Mouse (Mus musculus) common myeloid progenitor, adult 5-6 weeks (primary cell): Measurements from ENCODE around the gene Erg28. TPM values are rescaled to one million over a fixed set of nuclear protein-coding genes. Genes with fewer than 3 reads are reported as not detected.

Source experiments
- ATAC-seq: replicated peaks from 2 replicates; pipeline ENCODE4 v1.8.0; 2016; ENCODE audit warnings: low read depth, mild to moderate bottlenecking, moderate TSS enrichment, inconsistent platforms; ENCODE audit not compliant: poor library complexity, severe bottlenecking
- total RNA-seq: library from RNA; stranded (forward); fragments of 200-1000, 187-1606 nt; gene quantifications from 2 replicates; pipeline ENCODE4 v1.2.3, GENCODE M21; 2017

The Erg28 gene
- total RNA-seq: 83.4 and 106 TPM in 2 replicates

DNA sequence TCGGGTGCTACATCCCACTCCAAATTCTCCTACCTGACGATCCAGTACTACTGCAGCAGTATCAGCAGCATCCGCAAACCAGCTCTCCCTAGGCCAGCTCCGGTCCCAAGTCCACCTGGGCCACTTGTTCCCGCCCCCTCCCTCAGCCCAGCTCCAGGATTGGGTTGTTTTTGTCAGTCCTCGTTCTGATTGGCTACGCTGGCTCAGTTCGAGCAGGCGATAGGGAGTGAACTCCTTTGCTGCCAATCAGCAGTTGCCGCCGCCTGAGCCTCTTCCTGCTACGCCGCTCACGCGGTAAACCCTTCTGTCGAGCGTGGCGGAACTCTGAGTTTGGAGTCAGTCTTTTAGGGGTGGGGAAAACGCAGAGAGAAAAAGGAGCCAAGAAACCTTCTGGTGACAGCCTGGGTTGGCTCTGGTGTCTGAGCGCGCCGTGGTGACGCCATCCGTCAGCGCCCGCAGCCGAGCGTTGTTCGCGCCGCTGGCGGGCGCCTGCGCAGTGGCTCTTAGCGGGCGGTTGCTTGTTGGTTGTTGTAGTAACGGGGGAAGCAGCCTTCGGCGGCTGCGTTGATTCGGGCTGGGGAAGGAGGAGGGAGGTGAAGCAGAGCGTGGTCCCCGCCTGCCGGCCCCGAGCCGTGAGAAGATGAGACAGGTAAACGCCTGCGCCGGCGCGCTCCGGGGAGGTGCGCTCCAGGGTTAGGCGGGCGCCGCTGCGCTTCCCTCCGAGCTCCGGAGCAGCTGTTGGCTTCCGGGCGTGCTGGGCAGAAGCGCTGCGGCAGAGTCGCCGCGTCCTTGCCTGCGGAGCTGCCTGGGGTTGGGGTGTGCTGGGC lies at the start of gene Erg28, which contains the start of gene Ttll5:
Erg28 (minus strand) TSS at position 113 of the 827 bp plus-strand sequence.
Ttll5 (plus strand) TSS at position 222 of the 827 bp plus-strand sequence.
- peak; percentile 98 for ATAC-seq

- ATAC-seq: no peak
Measured at GRCm38 (mm10) chr12:85869423-85869822, 45.1 kb upstream of the Erg28 start.

GRCm38 (mm10) chr12:85867125-85867524 lies 42.8 kb upstream of the Erg28 start:
- ATAC-seq: peak; percentile 63

- ATAC-seq: no peak
Measured at GRCm38 (mm10) chr12:85866624-85867023, 42.3 kb upstream of the Erg28 start.

DNA sequence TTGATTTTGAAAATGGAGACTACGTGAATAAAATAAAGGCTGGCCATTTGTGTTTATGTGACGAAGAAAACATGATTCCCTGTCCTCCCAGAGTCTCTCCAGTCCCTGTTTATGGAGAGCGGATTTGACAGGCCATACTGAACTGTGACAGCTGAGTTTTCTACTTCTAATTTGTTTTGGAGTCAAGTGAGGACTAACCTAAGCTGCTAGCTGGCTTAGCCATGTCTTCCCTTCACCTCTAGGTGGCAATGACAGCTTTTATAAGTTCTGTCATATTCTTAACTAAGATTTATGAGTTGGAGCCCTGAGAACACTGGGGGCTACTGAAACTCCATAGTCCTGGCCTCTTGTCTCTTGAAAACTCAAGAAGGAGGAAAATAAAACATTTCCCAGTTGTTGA lies 41.2 kb upstream of the Erg28 start:
- ATAC-seq: peak; percentile 79

DNA sequence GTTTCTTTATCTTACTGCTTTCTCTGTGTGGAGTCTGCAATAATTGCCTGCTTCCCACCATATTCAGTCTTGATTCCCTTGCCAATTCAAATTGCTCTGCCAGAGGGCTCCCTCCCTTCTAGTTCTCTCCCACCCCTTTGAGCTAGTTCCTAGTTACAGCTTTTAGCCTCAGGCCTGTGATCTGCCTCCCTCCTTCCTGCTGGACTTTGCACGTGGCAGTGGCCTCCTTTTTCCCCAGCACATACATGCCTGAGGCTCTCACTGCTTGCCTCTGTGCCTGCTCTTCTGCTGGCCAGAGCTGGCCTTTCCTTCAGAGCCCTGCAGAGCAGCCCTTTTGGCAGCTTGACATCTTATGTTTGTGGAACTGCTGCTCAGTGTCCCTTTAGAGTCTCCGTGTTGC lies 38.2 kb upstream of the Erg28 start:
- ATAC-seq: no peak

GRCm38 (mm10) chr12:85859511-85860189 lies 35.3 kb upstream of the Erg28 start:
- no peak for ATAC-seq

GRCm38 (mm10) chr12:85859111-85859510 lies 34.8 kb upstream of the Erg28 start:
- no peak for ATAC-seq

DNA sequence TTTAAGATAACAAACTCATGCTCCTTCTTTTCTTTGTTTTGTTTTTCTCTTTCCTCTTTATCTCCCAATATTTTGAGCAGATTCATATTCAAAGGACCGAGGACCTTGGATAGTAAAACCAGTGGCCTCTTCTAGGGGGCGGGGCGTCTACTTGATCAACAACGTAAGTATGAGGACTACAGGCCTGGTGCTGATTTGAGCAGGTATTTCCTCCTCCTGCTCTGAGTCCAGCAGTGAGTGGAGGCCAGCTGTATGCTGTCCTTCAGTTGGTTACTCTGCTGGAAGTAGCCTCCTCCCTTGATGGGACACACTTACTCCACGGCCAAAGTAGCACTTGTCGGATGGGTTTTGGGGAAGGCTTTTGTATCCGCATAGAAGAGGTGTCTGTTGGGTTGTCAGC lies 33.0 kb upstream of the Erg28 start:
- no peak for ATAC-seq

DNA sequence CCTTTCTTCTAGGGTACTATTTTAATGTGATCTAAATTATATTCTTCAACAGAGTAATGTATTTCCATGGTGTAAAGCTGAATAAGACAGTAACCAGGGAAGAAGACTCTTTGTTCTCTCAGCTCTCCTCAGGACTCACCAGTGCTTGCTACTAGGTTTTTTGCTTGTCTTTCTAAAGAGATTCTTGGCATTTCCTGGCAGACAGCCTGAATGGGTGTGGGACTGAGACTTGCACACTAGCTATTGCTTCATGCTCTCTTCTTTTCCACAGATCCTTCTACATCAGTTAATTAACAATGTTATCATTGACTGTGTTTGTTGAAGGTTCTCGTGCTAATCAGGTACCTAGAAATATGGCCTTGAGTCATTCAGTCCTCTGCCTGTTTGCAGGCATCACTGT lies 29.9 kb upstream of the Erg28 start:
- no peak for ATAC-seq

DNA sequence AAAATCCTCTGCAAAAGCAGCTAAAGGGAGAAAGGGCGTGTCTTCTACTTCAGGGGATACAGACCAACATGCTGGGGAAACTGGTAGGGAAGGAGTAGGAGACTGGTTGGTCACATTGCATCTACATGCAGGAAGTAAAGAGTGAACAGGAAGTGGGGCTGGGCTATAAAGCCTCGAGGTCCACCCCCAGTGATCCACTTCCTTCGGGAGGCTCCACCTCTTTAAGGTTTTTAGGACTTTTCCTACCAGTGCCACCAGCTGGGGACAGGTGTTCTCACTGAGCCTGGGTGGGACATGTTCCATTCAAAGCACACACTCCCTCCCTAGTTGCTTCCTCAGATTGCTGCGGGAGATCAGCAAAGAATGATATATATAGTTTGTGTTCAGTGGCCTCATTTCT lies 29.5 kb upstream of the Erg28 start:
- ATAC-seq: no peak

GRCm38 (mm10) chr12:85850661-85851060 lies 26.3 kb upstream of the Erg28 start:
- no peak for ATAC-seq

GRCm38 (mm10) chr12:85848164-85848958 lies 24.0 kb upstream of the Erg28 start:
- ATAC-seq: peak; percentile 79

DNA sequence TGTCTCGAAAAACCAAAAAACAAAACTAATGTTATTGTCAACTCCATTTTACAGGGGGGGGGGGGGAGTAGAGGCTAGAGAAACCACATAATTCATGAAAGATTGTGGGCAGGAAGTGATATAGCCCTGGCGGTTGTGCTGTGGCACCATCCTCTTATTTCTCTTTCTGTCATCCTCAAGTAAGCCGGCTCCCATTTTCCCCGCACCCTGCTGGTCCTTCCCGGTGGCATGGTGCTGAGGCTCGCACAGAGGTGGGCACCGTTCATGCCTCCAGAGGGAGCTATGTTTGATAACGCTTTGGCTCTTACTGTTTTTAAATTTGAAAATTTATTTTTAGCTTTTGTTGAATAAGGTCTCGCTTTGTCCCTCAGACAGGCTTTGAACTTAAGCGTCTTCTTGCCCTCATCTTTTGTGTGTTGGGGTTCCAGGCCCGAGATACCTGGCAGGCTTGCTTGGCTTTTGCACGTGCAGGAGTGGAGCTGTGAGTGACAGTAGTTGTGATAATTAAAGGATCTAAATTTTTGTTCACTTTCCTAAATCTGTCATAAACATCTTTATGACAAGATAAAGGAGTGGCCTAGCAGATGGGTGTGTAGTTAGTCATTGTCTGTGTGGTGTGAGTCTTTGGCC lies 15.1 kb upstream of the Erg28 start:
- peak; percentile 77 for ATAC-seq

DNA sequence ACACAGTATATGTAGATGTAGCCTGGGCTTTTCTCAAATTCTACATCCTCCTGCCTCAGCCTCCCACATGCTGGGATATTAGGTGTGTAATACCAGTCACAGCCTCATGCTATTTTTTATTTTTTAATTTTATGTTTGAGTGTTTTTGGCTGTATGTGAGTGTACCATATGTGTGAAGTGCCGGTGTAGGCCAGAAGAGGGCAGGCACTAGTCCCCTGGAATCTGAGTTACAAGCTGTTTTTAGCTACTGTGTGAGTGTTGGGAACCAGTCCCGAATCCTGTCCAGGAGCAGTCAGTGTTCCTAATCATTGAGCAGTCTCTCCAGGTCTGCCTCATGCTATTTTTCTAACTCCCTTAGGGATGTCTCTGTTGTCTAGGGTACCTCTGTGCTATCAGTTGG lies 13.4 kb upstream of the Erg28 start:
- no peak for ATAC-seq

DNA sequence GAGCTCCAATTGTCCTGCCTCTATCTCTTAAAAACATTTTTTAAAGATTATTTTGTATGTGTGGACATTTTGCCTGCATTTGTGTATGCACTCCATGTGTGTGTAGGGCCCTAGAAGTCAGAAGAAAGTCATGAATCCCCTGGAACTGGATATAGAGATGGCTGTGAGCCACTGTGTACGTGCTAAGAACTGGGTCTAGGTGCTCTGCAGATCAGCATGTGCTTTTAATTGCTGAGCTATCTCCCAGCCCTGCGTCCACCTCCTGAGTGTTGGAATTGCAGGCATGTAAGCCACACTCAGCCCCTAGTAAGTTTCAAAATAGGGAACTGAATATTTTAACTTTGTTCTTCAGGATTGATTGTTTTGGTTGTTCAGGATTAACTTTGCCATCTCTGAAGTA lies 10.2 kb upstream of the Erg28 start:
- no peak for ATAC-seq

DNA sequence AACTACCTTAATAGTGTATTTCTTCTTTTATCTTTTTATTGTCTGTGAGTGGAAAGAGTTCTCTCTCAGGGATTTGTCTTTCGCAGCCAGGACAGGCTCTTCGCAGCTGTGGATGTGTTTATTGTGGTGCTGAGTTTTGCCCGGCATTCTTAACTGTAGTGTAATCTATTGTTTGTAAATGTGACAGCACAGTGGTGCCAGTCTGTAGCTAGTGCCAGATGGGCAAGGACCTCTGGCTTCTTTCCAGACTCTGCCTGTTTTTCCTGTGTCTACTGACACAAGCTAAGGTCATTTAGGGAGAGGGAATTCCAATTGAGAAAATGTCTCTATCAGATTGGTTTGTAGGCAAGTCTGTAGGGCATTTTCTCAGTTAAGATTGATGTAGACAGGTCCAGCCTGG lies 6.3 kb upstream of the Erg28 start:
- ATAC-seq: no peak

- no peak for ATAC-seq
Measured at GRCm38 (mm10) chr12:85829866-85830265, 5.5 kb upstream of the Erg28 start.

GRCm38 (mm10) chr12:85828856-85829255 lies 4.5 kb upstream of the Erg28 start:
- no peak for ATAC-seq

DNA sequence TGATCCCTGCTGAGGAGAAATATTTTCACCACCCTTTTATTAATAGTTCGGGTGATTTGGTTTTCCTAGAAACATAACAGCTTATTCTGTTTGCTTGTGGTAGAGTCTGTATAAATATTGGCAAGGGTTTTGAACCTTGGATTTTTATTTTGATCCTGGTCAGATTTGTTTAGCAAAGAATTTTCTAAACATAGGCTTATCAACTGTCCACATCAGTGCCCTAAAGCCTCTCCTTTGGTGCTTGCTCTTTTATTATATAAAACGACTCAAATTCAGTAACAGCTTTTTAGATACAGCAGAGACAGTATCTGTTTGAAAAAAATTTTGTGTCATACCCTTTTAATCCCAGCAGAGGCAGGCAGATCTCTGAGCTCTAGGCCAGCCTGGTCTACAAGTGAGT lies 1.5 kb upstream of the Erg28 start:
- ATAC-seq: no peak
